ENCODE assay signal across 31 mouse cellular contexts in genomic region chr5:96530516-96530915, GRCm38 (mm10).
"Had no signal": no experiment of that assay in that cellular context is flagged by ENCODE, and none has a peak within 500 bp of the region (broad histone marks: within the 10 kb centered on the region; RNA-seq: fewer than 3 reads in every experiment).

No protein-coding gene starts in this region.

- H3K4me1 ChIP-seq: limb, embryonic 10.5 days; limb, embryonic 12.5 days; limb, embryonic 13.5 days; limb, embryonic 15.5 days; liver, embryonic 12.5 days; liver, embryonic 13.5 days; liver, embryonic 15.5 days; lung, embryonic 15.5 days; megakaryocyte, embryonic 14.5 days; midbrain, embryonic 12.5 days; midbrain, embryonic 13.5 days; neural tube, embryonic 12.5 days had no signal

- H3K27ac ChIP-seq: left cerebral cortex, adult 2 months; limb, embryonic 10.5 days; limb, embryonic 12.5 days; limb, embryonic 13.5 days; limb, embryonic 15.5 days; liver, embryonic 12.5 days; liver, embryonic 13.5 days; liver, embryonic 14.5 days; liver, embryonic 15.5 days; lung, embryonic 15.5 days; macrophage; midbrain, embryonic 10.5 days; midbrain, embryonic 12.5 days; midbrain, embryonic 13.5 days; midbrain, embryonic 15.5 days; neural tube, embryonic 12.5 days had no signal

- ATAC-seq: liver, embryonic 12.5 days; liver, postnatal 0 days; midbrain, embryonic 13.5 days; midbrain, embryonic 15.5 days; midbrain, embryonic 16.5 days had no signal

- H3K9ac ChIP-seq: limb, embryonic 12.5 days; limb, embryonic 13.5 days; limb, embryonic 15.5 days; liver, embryonic 12.5 days; liver, embryonic 13.5 days; liver, embryonic 14.5 days; liver, embryonic 15.5 days; liver, postnatal 0 days; lung, embryonic 14.5 days; lung, embryonic 15.5 days; midbrain, embryonic 12.5 days; midbrain, embryonic 13.5 days; midbrain, embryonic 15.5 days; neural tube, embryonic 12.5 days had no signal

- H3K9me3 ChIP-seq: limb, embryonic 10.5 days; limb, embryonic 12.5 days; limb, embryonic 13.5 days; limb, embryonic 15.5 days; liver, embryonic 12.5 days; liver, embryonic 13.5 days; liver, embryonic 15.5 days; lung, embryonic 15.5 days; midbrain, embryonic 10.5 days; midbrain, embryonic 12.5 days; midbrain, embryonic 13.5 days; midbrain, embryonic 15.5 days; neural tube, embryonic 12.5 days had no signal

- H3K4me2 ChIP-seq: limb, embryonic 12.5 days; limb, embryonic 13.5 days; limb, embryonic 15.5 days; liver, embryonic 11.5 days; liver, embryonic 12.5 days; liver, embryonic 13.5 days; liver, embryonic 15.5 days; lung, embryonic 14.5 days; lung, embryonic 15.5 days; midbrain, embryonic 11.5 days; midbrain, embryonic 12.5 days; midbrain, embryonic 13.5 days; midbrain, embryonic 15.5 days; neural tube, embryonic 12.5 days had no signal

- H3K36me3 ChIP-seq: limb, embryonic 10.5 days; limb, embryonic 12.5 days; limb, embryonic 13.5 days; limb, embryonic 15.5 days; liver, embryonic 12.5 days; liver, embryonic 13.5 days; liver, embryonic 15.5 days; lung, embryonic 15.5 days; midbrain, embryonic 10.5 days; midbrain, embryonic 12.5 days; midbrain, embryonic 13.5 days; midbrain, embryonic 15.5 days; neural tube, embryonic 12.5 days had no signal

- DNase-seq: left cerebral cortex, postnatal 4 days; liver; liver, embryonic 13.5 days; liver, postnatal 0 days; lung, adult 18-20 months; lung, adult 2 months; lung, embryonic 14.5 days; lung, postnatal 10 days; lung, postnatal 36 days; lung, postnatal 4 days; midbrain, embryonic 14.5 days had no signal

- H3K27me3 ChIP-seq: limb, embryonic 12.5 days; liver, embryonic 12.5 days; liver, embryonic 13.5 days; liver, embryonic 15.5 days; lung, embryonic 15.5 days; megakaryocyte, embryonic 14.5 days; midbrain, embryonic 12.5 days; midbrain, embryonic 13.5 days; midbrain, embryonic 15.5 days; neural tube, embryonic 12.5 days had no signal

- H3K4me3 ChIP-seq: left cerebral cortex, adult 2 months; limb, embryonic 10.5 days; limb, embryonic 12.5 days; limb, embryonic 13.5 days; limb, embryonic 15.5 days; liver, embryonic 12.5 days; liver, embryonic 13.5 days; liver, embryonic 15.5 days; lung, embryonic 15.5 days; megakaryocyte, embryonic 14.5 days; midbrain, embryonic 10.5 days; midbrain, embryonic 12.5 days; midbrain, embryonic 13.5 days; midbrain, embryonic 15.5 days; myocyte; neural tube, embryonic 12.5 days had no signal
